Mouse (Mus musculus): Measurements from ENCODE around the gene Kif2a. TPM values are rescaled to one million over a fixed set of nuclear protein-coding genes. Genes with fewer than 3 reads are reported as not detected.

The Kif2a gene
- total and polyA plus RNA-seq, 3 experiments = 18.0 to 310 (median 135) TPM

DNA sequence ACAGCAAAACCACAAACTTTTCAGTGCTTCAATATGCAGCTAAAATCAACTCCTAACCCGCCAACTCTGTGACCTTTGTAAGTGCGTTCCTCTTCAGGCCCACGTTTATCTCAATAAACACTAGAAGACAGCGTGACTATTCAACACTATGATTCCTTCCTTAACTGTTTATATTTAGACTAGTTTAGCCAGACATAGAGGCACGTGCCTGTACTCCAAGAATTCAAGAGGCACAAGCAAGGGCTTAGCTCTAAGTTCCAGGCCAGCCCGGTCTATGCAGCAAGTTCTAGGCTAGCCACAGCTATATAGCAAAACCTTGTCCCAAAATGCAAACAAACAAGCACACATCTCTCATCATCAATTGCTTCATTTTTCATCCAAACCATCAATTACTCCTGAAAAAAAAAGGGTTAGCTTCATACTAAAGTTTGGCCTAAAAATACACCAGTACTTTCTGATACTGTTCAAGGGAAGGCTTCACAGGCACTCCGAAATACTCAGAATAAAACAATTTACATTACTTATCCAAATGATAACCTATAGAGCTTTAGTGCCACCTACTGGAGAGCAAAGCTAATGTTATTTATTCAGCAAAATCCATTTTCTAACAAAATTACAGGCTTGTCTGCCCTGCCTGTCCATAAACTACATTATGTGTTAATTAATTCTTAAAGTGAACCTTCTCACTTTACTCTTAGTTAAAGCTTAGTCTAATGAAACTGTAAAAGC lies 103.4 kb downstream of the Kif2a start:
- H3K27ac ChIP-seq (ENCODE audit: control insufficient read depth, low read depth, low read length) = no peak overlapping the region
- H3K36me3 ChIP-seq (ENCODE audit: control insufficient read depth in 1 of 2, insufficient read depth in 2 of 2, low read length in 2 of 2) = peaks cover 7 to 18% of the 10 kb centered on the region in 2 experiments; a peak in 3 of 4 replicates
- H3K9ac ChIP-seq (ENCODE audit: control insufficient read depth, low read depth, low read length, poor library complexity, severe bottlenecking) = no peak overlapping the region
- peak; percentile 70 for TF ChIP-seq RAD21 (IDR thresholded peaks at IDR 0.05; ENCODE audit: low read depth, low read length)
- peak; percentile 46 for TF ChIP-seq ZC3H11A (IDR thresholded peaks at IDR 0.05; ENCODE audit: low read depth, low read length)
- TF ChIP-seq POLR2AphosphoS2 (IDR thresholded peaks at IDR 0.05; ENCODE audit: low read length) = no peak
- peak; percentile 56 for TF ChIP-seq SMC3 (IDR thresholded peaks at IDR 0.05; ENCODE audit: low read depth, low read length)
- TF ChIP-seq CTCF (IDR thresholded peaks at IDR 0.05 in 2 of 3, conservative IDR thresholded peaks at IDR 0.05 in 1 of 3; ENCODE audit: control insufficient read depth in 1 of 3, insufficient read depth in 1 of 3, low read depth in 2 of 3, low read length in 3 of 3, poor library complexity in 1 of 3, severe bottlenecking in 1 of 3) = peak; percentile 34 to 70 (median 39); a peak in 5 of 6 replicates
- no peak for TF ChIP-seq BHLHE40 (IDR thresholded peaks at IDR 0.05; ENCODE audit: borderline replicate concordance, low read depth, low read length)
- peaks cover 2% of the 10 kb centered on the region; the same call in 1 of the 2 replicates for H3K79me2 ChIP-seq (ENCODE audit: control insufficient read depth, insufficient read depth, low read length, poor library complexity)
- H3K4me3 ChIP-seq (ENCODE audit: control insufficient read depth in 1 of 2, insufficient read depth in 1 of 2, low read depth in 2 of 2, low read length in 2 of 2) = no peak overlapping the region
- no peaks in the 10 kb centered on the region for H3K27me3 ChIP-seq (ENCODE audit: control insufficient read depth in 1 of 2, insufficient read depth in 2 of 2, low read length in 2 of 2)
- peaks cover 1 to 3% of the 10 kb centered on the region in 2 experiments; a peak in 1 of 4 replicates for H3K4me1 ChIP-seq (ENCODE audit: control insufficient read depth in 1 of 2, insufficient read depth in 2 of 2, low read length in 2 of 2)
- peak; percentile 63 for DNase-seq (ENCODE audit: low read depth, low spot score)
- H3K9me3 ChIP-seq (replicated peaks; ENCODE audit: insufficient read depth, low read length) = no peaks in the 10 kb centered on the region

DNA sequence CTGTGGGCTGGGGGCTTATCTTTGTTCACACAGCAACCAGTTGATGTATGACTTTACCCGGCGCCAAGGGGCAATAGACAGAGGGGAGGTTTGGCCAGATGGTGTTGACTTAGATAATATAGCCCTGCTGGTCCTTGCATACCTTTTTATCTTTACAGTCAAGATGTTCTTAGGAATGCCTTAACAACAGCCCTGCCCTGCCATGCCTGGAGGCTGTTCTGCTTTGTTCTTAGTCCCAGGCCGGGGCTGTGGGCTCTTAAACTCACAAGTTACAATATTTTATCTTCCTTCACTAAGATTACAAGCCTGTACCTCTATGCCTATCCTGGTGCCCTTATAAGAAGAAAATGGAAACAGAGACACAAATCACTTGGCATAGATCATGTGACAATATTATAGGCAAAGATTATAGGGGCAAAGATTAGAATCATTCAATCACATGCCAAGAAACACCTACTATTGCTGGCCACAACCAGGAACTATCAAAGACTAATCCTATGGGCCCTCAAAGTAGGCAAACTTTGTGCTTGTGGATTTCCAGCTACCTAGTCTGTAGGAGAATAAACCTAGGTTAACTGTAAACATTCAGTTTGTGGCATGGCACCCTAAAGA lies 108.7 kb downstream of the Kif2a start:
- H3K4me3 ChIP-seq (ENCODE audit: control insufficient read depth in 1 of 2, insufficient read depth in 1 of 2, low read depth in 2 of 2, low read length in 2 of 2) = no peak overlapping the region
- DNase-seq (ENCODE audit: low read depth, low spot score) = peak; percentile 66
- no peaks in the 10 kb centered on the region for H3K27me3 ChIP-seq (ENCODE audit: control insufficient read depth in 1 of 2, insufficient read depth in 2 of 2, low read length in 2 of 2)
- no peaks in the 10 kb centered on the region for H3K9me3 ChIP-seq (replicated peaks; ENCODE audit: insufficient read depth, low read length)
- 0 out of 2 replicates have a peak, but pooled peaks have one; percentile 23 for TF ChIP-seq MXI1 (IDR thresholded peaks at IDR 0.05; ENCODE audit: low read depth, low read length)
- peak; percentile 73 for TF ChIP-seq TAL1 (IDR thresholded peaks at IDR 0.05; ENCODE audit: low read length)
- no peak for TF ChIP-seq E2F4 (IDR thresholded peaks at IDR 0.05; ENCODE audit: borderline replicate concordance, low read depth, low read length)
- TF ChIP-seq TCF12 (IDR thresholded peaks at IDR 0.05; ENCODE audit: low read depth, low read length) = peak; percentile 72
- peak in 1 of 2 experiments; percentile 67; a peak in 3 of 4 replicates for TF ChIP-seq EP300 (IDR thresholded peaks at IDR 0.05; ENCODE audit: low read depth in 1 of 2, low read length in 2 of 2)
- no peak for TF ChIP-seq JUND (IDR thresholded peaks at IDR 0.05; ENCODE audit: low read depth, low read length)
- no peak for TF ChIP-seq USF1 (IDR thresholded peaks at IDR 0.05; ENCODE audit: low read depth, low read length)
- 0 out of 2 replicates have a peak, but pooled peaks have one; percentile 23 for TF ChIP-seq SIN3A (IDR thresholded peaks at IDR 0.05; ENCODE audit: low read length)
- peak; percentile 49 for TF ChIP-seq GATA1 (IDR thresholded peaks at IDR 0.05; ENCODE audit: low read depth, low read length)
- TF ChIP-seq ELF1 (IDR thresholded peaks at IDR 0.05; ENCODE audit: low read depth, low read length) = no peak
- H3K4me1 ChIP-seq (ENCODE audit: control insufficient read depth in 1 of 2, insufficient read depth in 2 of 2, low read length in 2 of 2) = peaks cover 3% of the 10 kb centered on the region in 2 experiments; a peak in 1 of 4 replicates
- peak overlapping the region; percentile 6; the same call in 1 of the 2 replicates for H3K27ac ChIP-seq (ENCODE audit: control insufficient read depth, low read depth, low read length)
- no peak overlapping the region for H3K9ac ChIP-seq (ENCODE audit: control insufficient read depth, low read depth, low read length, poor library complexity, severe bottlenecking)
- H3K36me3 ChIP-seq (ENCODE audit: control insufficient read depth in 1 of 2, insufficient read depth in 2 of 2, low read length in 2 of 2) = peaks cover 13 to 23% of the 10 kb centered on the region in 2 experiments
- H3K79me2 ChIP-seq (ENCODE audit: control insufficient read depth, insufficient read depth, low read length, poor library complexity) = peaks cover 6% of the 10 kb centered on the region; the same call in 1 of the 2 replicates

All from MEL (cell line).